Mouse (Mus musculus) liver, embryonic 15.5 days (tissue): ENCODE data around the gene Fbxo47. TPM values are rescaled to one million over a fixed set of nuclear protein-coding genes. Genes with fewer than 3 reads are reported as not detected.

Experiments
- ATAC-seq: fragments of 200-750 bp; cut with Nextera tagmentation; 2 replicates; pipeline ENCODE4 v1.8.0; 2017; ENCODE audit warnings: moderate number of reproducible peaks, mild to moderate bottlenecking, moderate library complexity; ENCODE audit not compliant: insufficient read depth
- H3K27ac ChIP-seq: fragments of 300-500 bp; sonication (generic); replicated peaks from 2 replicates; pipeline ENCODE4 v1.5.1; 2015; ENCODE audit warnings: mild to moderate bottlenecking, inconsistent platforms
- H3K27me3 ChIP-seq: fragments of 300-500 bp; sonication (generic); 2 replicates; pipeline ENCODE4 v1.6.1; 2015; ENCODE audit warnings: mild to moderate bottlenecking, inconsistent platforms
- H3K36me3 ChIP-seq: fragments of 300-500 bp; sonication (generic); replicated peaks from 2 replicates; pipeline ENCODE4 v1.6.1; 2015; ENCODE audit warnings: moderate library complexity, mild to moderate bottlenecking, inconsistent platforms
- H3K4me1 ChIP-seq: fragments of 300-500 bp; sonication (generic); replicated peaks from 2 replicates; pipeline ENCODE4 v1.6.1; 2015; ENCODE audit warnings: inconsistent platforms
- H3K4me2 ChIP-seq: fragments of 300-500 bp; sonication (generic); 2 replicates; pipeline ENCODE4 v1.6.1; 2015; ENCODE audit warnings: moderate library complexity, mild to moderate bottlenecking, inconsistent platforms
- H3K4me3 ChIP-seq: fragments of 300-500 bp; sonication (generic); replicated peaks from 2 replicates; pipeline ENCODE4 v1.5.1; 2015; ENCODE audit warnings: mild to moderate bottlenecking, inconsistent platforms
- H3K9ac ChIP-seq: fragments of 300-500 bp; sonication (generic); 2 replicates; pipeline ENCODE4 v1.6.1; 2015; ENCODE audit warnings: moderate library complexity, mild to moderate bottlenecking, inconsistent platforms
- H3K9me3 ChIP-seq: fragments of 300-500 bp; sonication (generic); replicated peaks from 2 replicates; pipeline ENCODE4 v1.6.1; 2016; ENCODE audit warnings: inconsistent platforms
- WGBS: fragments of 180-500 bp; shearing (Covaris S2); methylation state at CpG from one replicate; pipeline ENCODE4 v1.1.7; 2015; ENCODE audit warnings: mixed read lengths; ENCODE audit not compliant: insufficient replicate concordance; 5-methylcytosine and 5-hydroxymethylcytosine counted together
- polyA plus RNA-seq: library from polyadenylated mRNA; unstranded; fragments of >200 nt; fragmentation: Nextera tagmentation; extraction: Ambion mirVana; gene quantifications from 2 replicates; pipeline ENCODE4 v1.2.1, GENCODE M21; 2015

The Fbxo47 gene
- polyA plus RNA-seq: 0.40 and 0.44 TPM in 2 replicates

- Histone ChIP-seq H3K27me3 (no peaks in the 10 kb centered on the region), H3K27ac (peak within 1 kb of the TSS; percentile 87), H3K4me1 (peaks cover 22% of the 10 kb centered on the region), H3K9ac (peak within 1 kb of the TSS; percentile 64), H3K4me2 (peak within 1 kb of the TSS; percentile 76), H3K4me3 (peak within 1 kb of the TSS; percentile 70), H3K36me3 (no peaks in the 10 kb centered on the region), H3K9me3 (no peaks in the 10 kb centered on the region)
- peak; percentile 90 for ATAC-seq
- under 1% methylated on average over 37 of the region's 37 CpGs for WGBS
Measured at GRCm38 (mm10) chr11:97883918-97884600, at the start of gene Fbxo47. TSS of gene Fbxo47 (minus strand) at chr11:97884154.

GRCm38 (mm10) chr11:97933553-97933952, 49.6 kb upstream of the Fbxo47 start:
- Histone ChIP-seq H3K9ac (no peak overlapping the region), H3K4me2 (no peak overlapping the region), H3K4me3 (no peak overlapping the region), H3K4me1 (peaks cover 9% of the 10 kb centered on the region; the same call in 1 of the 2 replicates), H3K27ac (no peak overlapping the region), H3K36me3 (no peaks in the 10 kb centered on the region), H3K9me3 (no peaks in the 10 kb centered on the region), H3K27me3 (no peaks in the 10 kb centered on the region)
- no peak for ATAC-seq
- WGBS: 72% methylated on average over 1 of the region's 1 CpGs

- Histone ChIP-seq H3K9me3 (no peaks in the 10 kb centered on the region), H3K4me3 (no peak overlapping the region), H3K27me3 (no peaks in the 10 kb centered on the region), H3K27ac (no peak overlapping the region), H3K36me3 (no peaks in the 10 kb centered on the region), H3K9ac (no peak overlapping the region), H3K4me2 (no peak overlapping the region), H3K4me1 (no peaks in the 10 kb centered on the region)
- ATAC-seq: no peak
- WGBS: 52% methylated on average over 4 of the region's 4 CpGs
Measured at GRCm38 (mm10) chr11:97928905-97929304, 45.0 kb upstream of the Fbxo47 start.

- H3K4me2 ChIP-seq: no peak overlapping the region
- no peaks in the 10 kb centered on the region for H3K36me3 ChIP-seq
- no peak for ATAC-seq
- no peaks in the 10 kb centered on the region for H3K9me3 ChIP-seq
- H3K27ac ChIP-seq: no peak overlapping the region
- no peaks in the 10 kb centered on the region for H3K27me3 ChIP-seq
- no peak overlapping the region for H3K4me3 ChIP-seq
- no peak overlapping the region for H3K9ac ChIP-seq
- no peaks in the 10 kb centered on the region for H3K4me1 ChIP-seq
- 74% methylated on average over 10 of the region's 10 CpGs for WGBS
Measured at GRCm38 (mm10) chr11:97924217-97924616, 40.3 kb upstream of the Fbxo47 start.

- H3K4me1 ChIP-seq: no peaks in the 10 kb centered on the region
- no peaks in the 10 kb centered on the region for H3K36me3 ChIP-seq
- 74% methylated on average over 9 of the region's 9 CpGs for WGBS
- H3K4me3 ChIP-seq: no peak overlapping the region
- H3K9ac ChIP-seq: no peak overlapping the region
- H3K9me3 ChIP-seq: no peaks in the 10 kb centered on the region
- H3K4me2 ChIP-seq: no peak overlapping the region
- no peaks in the 10 kb centered on the region for H3K27me3 ChIP-seq
- H3K27ac ChIP-seq: no peak overlapping the region
- ATAC-seq: no peak
Measured at GRCm38 (mm10) chr11:97923639-97924038, 39.7 kb upstream of the Fbxo47 start.

GRCm38 (mm10) chr11:97915974-97916503, 32.1 kb upstream of the Fbxo47 start:
- Histone ChIP-seq H3K27me3 (no peaks in the 10 kb centered on the region), H3K4me3 (no peak overlapping the region), H3K4me1 (no peaks in the 10 kb centered on the region), H3K9ac (no peak overlapping the region), H3K9me3 (no peaks in the 10 kb centered on the region), H3K36me3 (no peaks in the 10 kb centered on the region), H3K27ac (no peak overlapping the region), H3K4me2 (no peak overlapping the region)
- ATAC-seq: no peak
- WGBS: 61% methylated on average over 6 of the region's 6 CpGs

GRCm38 (mm10) chr11:97915471-97915870, 31.5 kb upstream of the Fbxo47 start:
- Histone ChIP-seq H3K27ac (no peak overlapping the region), H3K4me1 (no peaks in the 10 kb centered on the region), H3K4me3 (no peak overlapping the region), H3K27me3 (no peaks in the 10 kb centered on the region), H3K9ac (no peak overlapping the region), H3K9me3 (no peaks in the 10 kb centered on the region), H3K36me3 (no peaks in the 10 kb centered on the region), H3K4me2 (no peak overlapping the region)
- WGBS: 52% methylated on average over 2 of the region's 2 CpGs
- ATAC-seq: no peak

GRCm38 (mm10) chr11:97913111-97913510, 29.2 kb upstream of the Fbxo47 start:
- WGBS: 67% methylated on average over 14 of the region's 14 CpGs
- Histone ChIP-seq H3K27ac (no peak overlapping the region), H3K4me1 (no peaks in the 10 kb centered on the region), H3K9ac (no peak overlapping the region), H3K4me2 (no peak overlapping the region), H3K4me3 (no peak overlapping the region), H3K27me3 (no peaks in the 10 kb centered on the region), H3K36me3 (no peaks in the 10 kb centered on the region), H3K9me3 (no peaks in the 10 kb centered on the region)
- no peak for ATAC-seq

GRCm38 (mm10) chr11:97908634-97909348, 24.8 kb upstream of the Fbxo47 start:
- H3K4me1 ChIP-seq: no peaks in the 10 kb centered on the region
- no peak overlapping the region for H3K27ac ChIP-seq
- H3K9ac ChIP-seq: no peak overlapping the region
- ATAC-seq: no peak
- H3K4me2 ChIP-seq: no peak overlapping the region
- 64% methylated on average over 11 of the region's 11 CpGs for WGBS
- no peaks in the 10 kb centered on the region; the same call in none of the 2 replicates for H3K27me3 ChIP-seq
- H3K36me3 ChIP-seq: no peaks in the 10 kb centered on the region
- no peak overlapping the region for H3K4me3 ChIP-seq
- no peaks in the 10 kb centered on the region for H3K9me3 ChIP-seq

- 47% methylated on average over 5 of the region's 5 CpGs for WGBS
- Histone ChIP-seq H3K27ac (no peak overlapping the region), H3K9ac (no peak overlapping the region), H3K4me1 (no peaks in the 10 kb centered on the region), H3K4me2 (no peak overlapping the region), H3K4me3 (no peak overlapping the region), H3K27me3 (no peaks in the 10 kb centered on the region; the same call in none of the 2 replicates), H3K36me3 (no peaks in the 10 kb centered on the region), H3K9me3 (no peaks in the 10 kb centered on the region)
- ATAC-seq: no peak
Measured at GRCm38 (mm10) chr11:97907935-97908334, 24.0 kb upstream of the Fbxo47 start.

- no peaks in the 10 kb centered on the region; the same call in none of the 2 replicates for H3K27me3 ChIP-seq
- H3K9me3 ChIP-seq: no peaks in the 10 kb centered on the region
- no peaks in the 10 kb centered on the region for H3K4me1 ChIP-seq
- 73% methylated on average over 9 of the region's 9 CpGs for WGBS
- H3K27ac ChIP-seq: no peak overlapping the region
- H3K9ac ChIP-seq: no peak overlapping the region
- no peak overlapping the region for H3K4me3 ChIP-seq
- no peak overlapping the region for H3K4me2 ChIP-seq
- H3K36me3 ChIP-seq: no peaks in the 10 kb centered on the region
- no peak for ATAC-seq
Measured at GRCm38 (mm10) chr11:97906905-97907304, 23.0 kb upstream of the Fbxo47 start.
